Mouse (Mus musculus) forebrain, postnatal 0 days (tissue): ENCODE data around the gene Rtl5. TPM values are rescaled to one million over a fixed set of nuclear protein-coding genes. Genes with fewer than 3 reads are reported as not detected.
"Not testable (repeated sequence)": the region's sequence is repeated elsewhere in the genome, so short reads cannot be mapped to it uniquely, and the experiment has no call there.

Experiments
- ATAC-seq: fragments of 200-750 bp; cut with Nextera tagmentation; 2 replicates; pipeline ENCODE4 v1.8.0; 2017; ENCODE audit warnings: mild to moderate bottlenecking, moderate library complexity
- DNase-seq: peaks from one replicate; pipeline ENCODE4 v3.0.0-alpha.2; 2015
- H3K27ac ChIP-seq: fragments of 300-500 bp; sonication (generic); 2 replicates; pipeline ENCODE4 v1.5.1; 2014; ENCODE audit warnings: low read depth, mild to moderate bottlenecking, antibody characterized with exemption, low read length, moderate library complexity, mixed read lengths
- H3K27me3 ChIP-seq: fragments of 300-500 bp; sonication (generic); 2 replicates; pipeline ENCODE4 v1.6.1; 2014; ENCODE audit warnings: mild to moderate bottlenecking, low read length, mixed read lengths; ENCODE audit not compliant: insufficient read depth
- H3K36me3 ChIP-seq: fragments of 300-500 bp; sonication (generic); 2 replicates; pipeline ENCODE4 v1.6.1; 2014; ENCODE audit warnings: mild to moderate bottlenecking, moderate library complexity; ENCODE audit not compliant: insufficient read depth
- H3K4me1 ChIP-seq: fragments of 300-500 bp; sonication (generic); 2 replicates; pipeline ENCODE4 v1.6.1; 2014; ENCODE audit warnings: antibody characterized with exemption; ENCODE audit not compliant: insufficient read depth
- H3K4me2 ChIP-seq: fragments of 300-500 bp; sonication (generic); 2 replicates; pipeline ENCODE4 v1.6.1; 2014; ENCODE audit warnings: low read depth, mild to moderate bottlenecking, moderate library complexity
- H3K4me3 ChIP-seq: fragments of 300-500 bp; sonication (generic); 2 replicates; pipeline ENCODE4 v1.5.1; 2014; ENCODE audit warnings: low read depth, low read length, mixed read lengths
- H3K9ac ChIP-seq: fragments of 300-500 bp; sonication (generic); 2 replicates; pipeline ENCODE4 v1.6.1; 2014; ENCODE audit warnings: mild to moderate bottlenecking
- H3K9me3 ChIP-seq: fragments of 300-500 bp; sonication (generic); 2 replicates; pipeline ENCODE4 v1.6.1; 2016; ENCODE audit warnings: low read length
- CTCF ChIP-seq: sonication (generic); IDR thresholded peaks from 2 replicates; pipeline ENCODE4 v1.5.1; 2016; ENCODE audit warnings: antibody characterized with exemption, control low read depth, low read depth
- WGBS: fragments of 180-500 bp; shearing (Covaris S2); extraction: QIAGEN DNeasy Blood & Tissue Kit; methylation state at CpG from one replicate; pipeline ENCODE4 v1.1.7; 2014; 5-methylcytosine and 5-hydroxymethylcytosine counted together
- polyA plus RNA-seq: library from polyadenylated mRNA; unstranded; fragments of >200 nt; fragmentation: Nextera tagmentation; extraction: Ambion mirVana; gene quantifications from 2 replicates; pipeline ENCODE4 v1.2.1, GENCODE M21; 2015
- total RNA-seq: library from RNA; depleted of rRNA; stranded (reverse); fragments of >200 nt; gene quantifications from 2 replicates; pipeline ENCODE4 v1.2.3, GENCODE M21; 2014; rRNA removed

The Rtl5 gene
- total RNA-seq (25.5 and 39.5 TPM in 2 replicates), polyA plus RNA-seq (2.5 and 6.0 TPM in 2 replicates)

- 27% methylated on average over 61 of the region's 61 CpGs for WGBS
- Histone ChIP-seq H3K4me1 (no peaks in the 10 kb centered on the region), H3K9me3 (no peaks in the 10 kb centered on the region), H3K36me3 (no peaks in the 10 kb centered on the region), H3K9ac (peak within 1 kb of the TSS; percentile 61), H3K4me2 (peak within 1 kb of the TSS; percentile 55), H3K27me3 (no peaks in the 10 kb centered on the region), H3K4me3 (peak within 1 kb of the TSS; percentile 47), H3K27ac (peak within 1 kb of the TSS; percentile 73)
- DNase-seq (peak; percentile 93), ATAC-seq (peak; percentile 98)
- no peak; the same call in 1 of the 2 replicates for TF ChIP-seq CTCF
Observed at GRCm38 (mm10) chrX:102070591-102071471, at the start of gene Rtl5. TSS of gene Rtl5 (minus strand) at chrX:102071304.

GRCm38 (mm10) chrX:102119042-102119864 is 48.1 kb upstream of the Rtl5 start, which contains the start of gene Pin4:
TSS of gene Pin4 (plus strand) at chrX:102119447.
- H3K9me3 ChIP-seq, result no peaks in the 10 kb centered on the region
- no peaks in the 10 kb centered on the region for H3K4me1 ChIP-seq
- DNase-seq (peak; percentile 96), ATAC-seq (peak; percentile 98)
- 17% methylated on average over 30 of the region's 30 CpGs for WGBS
- peak within 1 kb of the TSS; percentile 55 for H3K4me3 ChIP-seq
- TF ChIP-seq CTCF, result peak; percentile 28
- H3K4me2 ChIP-seq, result peak within 1 kb of the TSS; percentile 53
- 0 out of 2 replicates have a peak, but pooled peaks cover under 1% of the 10 kb centered on the region for H3K36me3 ChIP-seq
- H3K9ac ChIP-seq, result peak within 1 kb of the TSS; percentile 60
- H3K27ac ChIP-seq, result peak within 1 kb of the TSS; percentile 74
- no peaks in the 10 kb centered on the region for H3K27me3 ChIP-seq

GRCm38 (mm10) chrX:102115676-102116075 is 44.6 kb upstream of the Rtl5 start:
- DNase-seq, result peak; percentile 33
- no peak overlapping the region for H3K4me2 ChIP-seq
- no peak overlapping the region for H3K4me3 ChIP-seq
- H3K27ac ChIP-seq, result peak overlapping the region; percentile 67
- H3K27me3 ChIP-seq, result no peaks in the 10 kb centered on the region
- peak; percentile 21; the same call in 1 of the 2 replicates for ATAC-seq
- H3K9me3 ChIP-seq, result no peaks in the 10 kb centered on the region
- no peaks in the 10 kb centered on the region for H3K36me3 ChIP-seq
- 43% methylated on average over 4 of the region's 4 CpGs for WGBS
- no peak overlapping the region for H3K9ac ChIP-seq
- no peak for TF ChIP-seq CTCF
- no peaks in the 10 kb centered on the region for H3K4me1 ChIP-seq

- H3K36me3 ChIP-seq, H3K27me3 ChIP-seq, H3K4me1 ChIP-seq, H3K4me3 ChIP-seq, H3K9me3 ChIP-seq, ATAC-seq, H3K9ac ChIP-seq, DNase-seq, H3K27ac ChIP-seq, H3K4me2 ChIP-seq: not testable (repeated sequence)
- WGBS, result 84% methylated on average over 5 of the region's 5 CpGs
Observed at GRCm38 (mm10) chrX:102109349-102109748, 38.2 kb upstream of the Rtl5 start.

GRCm38 (mm10) chrX:102103830-102104229 is 32.7 kb upstream of the Rtl5 start:
- H3K36me3 ChIP-seq, H3K27ac ChIP-seq, ATAC-seq, H3K4me3 ChIP-seq, H3K4me1 ChIP-seq, H3K9me3 ChIP-seq, H3K4me2 ChIP-seq, H3K9ac ChIP-seq, H3K27me3 ChIP-seq, DNase-seq: not testable (repeated sequence)
- 60% methylated on average over 2 of the region's 2 CpGs for WGBS

GRCm38 (mm10) chrX:102101886-102102285 is 30.8 kb upstream of the Rtl5 start:
- Histone ChIP-seq H3K27ac (no peak overlapping the region), H3K4me2 (no peak overlapping the region), H3K9me3 (no peaks in the 10 kb centered on the region), H3K4me3 (no peak overlapping the region), H3K27me3 (no peaks in the 10 kb centered on the region), H3K4me1 (no peaks in the 10 kb centered on the region), H3K9ac (no peak overlapping the region), H3K36me3 (no peaks in the 10 kb centered on the region)
- no peak for DNase-seq
- TF ChIP-seq CTCF, result no peak
- 65% methylated on average over 7 of the region's 7 CpGs for WGBS
- ATAC-seq, result no peak
